Mouse (Mus musculus): ENCODE measurements at regions not wholly inside any gene's neighbourhood (a gene's known extent, or its start where the extent isn't known, plus 50 kb on each side); places are given as distances from the start of the nearest gene placed in this dataset.

DNA sequence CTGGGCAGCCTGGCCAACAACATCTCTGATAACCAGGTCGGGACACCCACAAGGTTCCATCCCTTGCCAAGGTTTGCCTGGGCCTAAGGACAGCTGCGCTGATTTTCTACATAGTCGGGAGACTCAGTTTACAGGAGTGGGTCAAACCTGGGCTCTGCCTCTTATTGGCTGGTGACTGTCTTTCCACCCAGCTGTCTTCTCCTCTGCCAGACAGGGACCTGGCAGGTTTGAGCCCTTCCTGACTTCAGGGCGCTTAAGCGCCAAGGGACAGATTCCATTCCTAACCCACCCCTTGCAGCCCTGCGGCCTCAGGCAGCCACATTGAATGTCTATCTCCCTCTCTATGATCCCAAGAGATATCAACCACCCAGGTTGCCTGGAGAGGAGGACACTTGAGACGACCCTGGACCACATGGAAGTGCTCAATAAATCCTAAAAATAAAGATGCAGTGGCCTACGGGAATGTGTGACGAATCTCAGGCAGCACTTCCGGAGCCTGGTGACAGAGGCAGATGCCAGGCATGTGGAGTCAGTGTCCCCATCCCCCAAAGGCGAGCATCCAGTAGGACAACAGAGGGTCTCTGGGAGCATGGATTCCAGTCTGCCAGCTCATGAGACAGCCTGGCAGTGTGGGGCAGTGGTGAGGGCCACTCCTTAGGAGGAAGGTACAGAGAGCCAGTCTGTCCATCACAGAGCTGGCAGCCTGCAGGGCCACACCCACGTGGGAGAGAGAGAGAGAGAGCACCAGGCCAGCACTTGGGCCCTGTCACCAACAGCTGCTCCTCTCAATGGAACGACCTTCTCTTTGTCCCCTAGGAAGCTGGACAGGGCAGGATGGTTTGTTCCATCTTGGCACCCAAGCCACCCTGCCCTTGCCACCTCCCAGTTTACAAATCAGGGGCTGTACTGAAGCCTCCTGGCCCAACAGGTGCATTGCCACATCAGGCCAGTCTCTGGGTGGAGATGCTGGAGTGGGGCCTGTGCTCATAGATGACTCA lies 63.8 kb upstream of the Slc6a6 start:
- DNase-seq: no peak

DNA sequence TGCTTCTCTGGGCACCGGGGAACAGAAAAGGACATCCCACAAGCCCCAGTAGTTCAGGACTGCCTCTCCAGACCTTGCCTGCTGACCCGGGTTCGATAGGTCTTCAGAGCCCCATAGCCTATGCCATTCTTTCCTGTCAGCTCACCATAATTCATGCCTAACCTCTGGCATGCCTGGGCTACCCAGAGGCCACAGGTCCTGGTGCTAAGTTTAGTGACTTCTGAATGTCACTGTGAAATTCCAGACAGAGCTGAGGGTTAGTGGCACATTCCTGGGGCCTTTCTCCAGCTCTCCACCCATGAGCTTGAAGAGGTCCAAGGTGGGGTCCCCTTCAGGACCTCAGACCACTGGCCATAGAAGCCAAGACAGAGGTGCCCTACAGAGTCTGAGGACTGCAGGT lies 62.4 kb upstream of the Slc6a6 start:
- no peak for DNase-seq

DNA sequence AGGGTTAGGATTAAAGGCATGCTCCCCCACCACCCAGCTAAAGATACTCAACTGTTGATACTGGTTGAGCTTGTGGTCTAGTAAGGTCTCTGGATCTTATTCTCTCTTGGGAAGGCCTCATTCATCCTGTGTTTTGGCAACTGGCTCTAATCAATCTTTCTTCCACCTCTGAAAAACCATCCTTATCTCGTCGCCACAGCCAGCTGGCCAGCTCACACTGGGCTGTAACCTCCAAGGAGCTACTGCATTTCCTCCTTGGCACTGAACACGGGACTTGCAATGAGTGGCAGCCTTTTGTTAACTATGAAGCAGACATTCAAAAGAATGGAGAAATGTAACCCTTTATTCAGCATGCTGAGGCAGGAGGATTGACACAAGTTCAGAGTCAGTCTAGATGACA lies 61.4 kb upstream of the Slc6a6 start:
- no peak for DNase-seq

DNA sequence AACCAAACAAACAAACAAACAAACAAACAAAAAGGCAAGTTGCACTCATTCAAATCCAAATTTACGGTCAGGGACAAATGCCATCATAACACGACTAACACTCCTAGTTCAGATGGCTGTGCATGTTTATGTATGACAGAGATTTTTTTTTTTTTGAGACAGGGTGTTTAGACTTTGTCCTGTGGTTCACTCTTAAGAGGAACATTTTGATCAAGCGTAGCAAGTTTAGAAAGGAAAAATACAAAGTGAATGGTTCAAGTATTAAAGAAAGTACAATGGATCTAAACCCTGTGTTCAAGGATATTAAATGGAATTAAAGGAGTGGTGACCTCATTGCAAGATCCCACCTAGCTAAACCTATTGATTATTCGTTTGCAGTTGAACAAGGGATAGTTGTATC lies 60.2 kb upstream of the Slc6a6 start:
- no peak for DNase-seq

DNA sequence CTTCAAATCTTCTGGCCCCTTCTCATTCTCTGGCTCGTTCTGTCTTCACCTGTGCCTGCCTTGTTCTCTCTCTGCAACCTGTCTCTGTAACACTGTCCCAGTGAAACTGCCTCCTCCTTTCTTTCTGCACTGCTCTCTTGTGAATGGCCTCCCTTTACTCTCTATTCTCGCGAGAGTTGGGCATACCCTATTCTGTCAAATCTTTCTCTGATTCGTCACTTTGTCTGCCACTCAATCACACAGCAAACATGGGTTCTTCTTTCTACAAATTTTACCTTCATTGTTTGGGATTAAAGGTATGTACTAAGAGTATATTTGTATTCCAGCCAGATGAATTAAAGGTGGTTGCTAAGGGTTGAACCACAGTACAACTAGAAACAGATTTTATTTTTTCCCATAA lies 54.6 kb upstream of the Slc6a6 start:
- DNase-seq: no peak

DNA sequence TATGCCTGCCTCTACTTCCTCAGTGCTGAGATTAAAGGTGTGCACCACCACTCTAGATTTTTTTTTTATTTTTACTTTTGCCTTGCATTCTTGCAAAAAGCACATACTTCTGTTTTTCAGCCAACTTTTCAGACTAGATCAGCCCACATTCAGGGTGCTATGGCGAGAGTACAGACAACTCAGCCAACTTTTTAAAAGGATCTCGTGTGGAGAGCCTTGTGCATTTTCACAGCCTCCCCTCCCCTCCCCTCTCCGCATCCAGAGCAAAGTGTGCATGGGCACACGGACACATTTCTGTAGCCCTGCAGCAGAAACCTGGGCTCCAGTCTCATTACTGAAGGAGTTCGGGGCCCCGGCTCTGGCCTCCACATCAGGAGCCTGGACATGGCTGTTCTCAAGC lies 52.6 kb upstream of the Slc6a6 start:
- DNase-seq: no peak
